Mouse (Mus musculus): Measurements from ENCODE around the gene 5031410I06Rik.
"Not testable (repeated sequence)": the region's sequence is repeated elsewhere in the genome, so short reads cannot be mapped to it uniquely, and the experiment has no call there.

DNA sequence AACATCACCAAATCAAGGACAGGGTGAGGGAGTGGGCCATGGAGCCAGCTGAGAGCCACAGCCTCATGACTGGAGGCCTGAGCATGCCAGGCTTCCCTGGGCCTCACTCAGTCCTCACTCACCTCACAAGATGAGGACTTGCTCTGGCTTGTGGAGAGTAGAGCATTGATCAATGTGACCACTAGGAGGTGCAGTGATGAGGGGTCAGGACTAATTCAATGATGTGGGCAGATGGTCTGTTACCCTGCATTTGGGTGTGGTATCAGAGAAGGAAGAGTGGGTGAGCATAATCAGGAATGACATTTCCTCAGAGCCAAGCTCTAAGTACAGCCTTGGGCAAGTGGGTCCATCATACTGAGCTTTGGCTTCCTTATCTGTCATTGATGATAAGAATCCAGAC, 26.1 kb downstream of the 5031410I06Rik start:
- TF ChIP-seq CTCF (IDR thresholded peaks at IDR 0.05; ENCODE audit: control insufficient read depth, insufficient read depth, low read length); POLR2A (IDR thresholded peaks at IDR 0.05; ENCODE audit: borderline replicate concordance, control insufficient read depth, low read depth, low read length): not testable (repeated sequence)

Data from bone marrow, adult 2 months (tissue).